Mouse (Mus musculus): ENCODE measurements around the gene Map9.
"Not testable (repeated sequence)": the region's sequence is repeated elsewhere in the genome, so short reads cannot be mapped to it uniquely, and the experiment has no call there.

The Map9 gene

DNA sequence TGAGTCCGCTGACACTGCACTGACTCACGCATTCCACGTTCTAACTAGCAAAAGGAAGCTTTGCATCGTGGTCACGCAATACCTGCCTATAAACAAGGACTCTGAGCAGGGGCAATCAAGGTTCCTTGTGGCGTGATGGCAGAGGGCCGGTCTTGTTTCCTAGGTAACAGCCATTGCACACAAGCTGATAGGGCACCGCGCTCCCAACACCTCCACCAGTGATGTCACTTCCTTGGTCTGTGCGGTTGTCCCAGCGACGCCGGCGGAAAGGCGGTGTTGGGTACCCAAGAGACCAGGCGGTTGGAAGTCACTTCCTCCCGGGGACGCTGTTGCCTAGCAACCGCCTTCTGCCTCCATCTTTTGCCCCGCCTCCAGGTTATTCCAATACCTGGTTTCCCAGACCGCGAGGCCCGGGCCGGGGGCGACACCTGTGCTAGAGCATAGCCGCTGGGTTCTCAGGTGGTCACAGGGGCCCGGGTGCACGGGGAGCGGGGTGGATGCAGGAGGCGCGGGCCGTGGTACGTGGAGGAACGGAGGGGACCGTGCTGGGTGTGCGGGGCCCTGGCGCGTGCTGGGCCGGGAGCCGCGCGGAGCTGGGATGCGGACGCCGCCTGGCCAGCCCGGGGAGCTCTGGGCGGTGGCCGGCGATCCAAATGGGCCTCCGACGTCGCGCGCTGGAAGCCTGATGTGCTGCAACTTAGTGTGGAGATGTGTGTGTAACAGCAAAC lies at the start of gene Map9:
Gene Map9, plus strand, starts transcription at position 248 of the 728 bp plus-strand sequence.
- peak; percentile 98 to 99 for DNase-seq

DNA sequence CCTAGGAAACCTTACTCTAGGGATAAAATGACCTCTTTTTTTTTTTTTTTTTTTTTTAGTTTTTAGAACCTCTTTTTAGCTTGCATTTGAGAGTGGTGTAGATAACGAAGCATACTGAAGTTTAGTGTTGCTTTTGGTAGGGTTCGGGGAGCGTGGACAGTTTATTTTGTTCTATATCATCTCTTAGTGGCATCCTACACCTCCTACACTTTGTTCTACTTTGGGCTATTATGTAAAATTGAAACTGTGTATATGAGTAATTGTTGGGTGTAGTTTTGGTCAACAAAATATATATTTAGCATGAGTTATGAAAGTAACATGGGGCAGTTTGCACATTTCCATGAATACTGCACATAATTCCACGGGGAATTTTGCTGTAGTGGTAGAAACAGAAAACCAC lies 42.1 kb upstream of the Map9 start:
- no peak for DNase-seq

DNA sequence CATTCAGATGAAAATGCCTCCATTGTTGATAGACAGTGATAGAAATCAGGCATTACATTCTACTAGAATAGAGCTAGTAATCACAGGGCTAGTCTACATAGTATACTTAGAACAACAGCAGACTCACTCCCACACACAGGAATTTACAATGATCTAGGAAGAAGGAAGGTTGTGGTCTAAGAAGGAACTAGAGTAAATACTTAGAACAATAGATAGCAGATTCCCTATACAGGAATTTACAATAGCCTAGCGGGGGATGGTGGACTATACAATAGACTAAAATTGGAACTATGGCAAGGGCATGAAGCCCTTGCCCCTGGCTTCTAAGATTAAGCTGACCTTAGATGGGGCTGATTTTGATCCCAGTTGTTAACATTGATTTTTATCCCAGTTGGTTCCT lies 31.1 kb upstream of the Map9 start:
- DNase-seq: not testable (repeated sequence)

DNA sequence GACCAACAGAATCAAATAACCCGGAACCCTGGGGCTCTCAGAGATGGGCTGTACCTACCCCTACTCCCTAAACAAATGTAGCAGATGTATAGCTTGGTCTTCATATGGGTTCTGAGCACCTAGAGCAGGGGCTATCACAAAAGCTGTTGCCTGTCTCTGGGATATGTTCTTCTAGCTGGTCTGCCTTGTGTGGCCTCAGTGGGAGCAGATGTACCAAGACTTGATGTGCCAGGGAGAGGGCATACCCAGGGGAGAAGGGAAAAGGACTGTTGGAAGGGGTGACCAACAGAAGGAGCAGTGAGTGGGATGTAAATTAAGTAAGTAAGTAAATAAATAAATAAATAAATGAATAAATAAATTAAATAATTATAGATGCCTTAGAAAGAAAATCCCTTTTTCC lies 25.8 kb upstream of the Map9 start:
- no peak for DNase-seq

DNA sequence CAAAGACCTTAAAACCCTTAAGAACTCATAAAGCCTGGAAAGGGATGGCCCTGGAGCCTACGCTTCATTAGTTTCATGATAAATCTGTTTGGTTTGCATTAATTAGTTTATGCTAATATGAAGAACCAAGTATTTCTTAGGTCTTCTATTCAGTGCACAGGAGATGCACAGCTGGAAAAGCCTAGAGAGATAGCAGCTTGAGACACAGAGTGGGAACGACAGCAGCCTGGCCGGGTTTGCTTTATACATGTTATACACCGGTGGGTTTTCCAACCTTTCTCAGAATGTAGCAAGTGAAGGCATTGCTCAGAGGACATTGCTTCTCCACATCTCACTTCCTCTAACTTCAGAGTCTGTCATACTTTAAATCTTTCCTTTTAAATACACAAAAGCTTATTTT lies 25.3 kb upstream of the Map9 start:
- DNase-seq: no peak

DNA sequence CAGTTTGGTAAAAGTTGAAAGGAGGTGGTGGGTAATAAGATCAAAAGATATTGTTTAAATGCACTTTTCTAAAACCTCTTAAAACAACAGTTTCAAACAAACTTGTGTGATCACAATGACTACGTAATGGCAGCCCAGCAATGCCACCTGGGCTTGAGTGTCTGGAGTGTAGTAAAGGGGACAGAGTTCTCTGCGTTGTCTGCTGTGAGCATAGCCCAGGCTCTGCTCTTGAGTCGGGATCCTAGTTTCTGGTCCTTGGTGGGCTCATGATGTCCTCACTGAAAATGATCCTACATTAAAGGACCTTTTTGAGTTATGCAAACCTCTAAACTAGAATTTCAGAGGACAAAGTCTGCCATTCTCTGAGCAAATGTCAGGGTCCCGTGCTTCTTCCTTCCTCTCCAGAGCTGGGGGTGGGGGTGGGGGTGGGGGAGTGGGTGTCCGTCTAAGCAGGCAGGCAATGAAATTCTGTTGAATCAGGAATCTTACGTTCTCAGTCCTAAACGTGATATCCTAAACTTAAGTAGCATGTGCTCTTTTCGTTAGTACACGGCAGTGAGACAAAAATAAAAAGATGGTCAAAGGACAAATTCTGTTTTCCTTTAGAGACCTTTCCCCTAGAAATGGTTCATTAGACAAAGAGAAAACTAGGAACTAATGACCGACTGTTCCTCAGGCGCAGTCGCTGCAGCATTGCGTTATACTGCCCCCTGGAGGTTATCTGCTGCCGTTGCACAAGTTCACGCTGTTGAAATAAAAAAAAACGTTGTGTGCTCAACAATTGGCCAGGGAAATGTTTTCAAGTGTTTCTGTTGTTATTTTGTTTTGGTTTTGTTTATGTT lies 24.5 kb upstream of the Map9 start:
- peak; percentile 52 to 63 for DNase-seq

DNA sequence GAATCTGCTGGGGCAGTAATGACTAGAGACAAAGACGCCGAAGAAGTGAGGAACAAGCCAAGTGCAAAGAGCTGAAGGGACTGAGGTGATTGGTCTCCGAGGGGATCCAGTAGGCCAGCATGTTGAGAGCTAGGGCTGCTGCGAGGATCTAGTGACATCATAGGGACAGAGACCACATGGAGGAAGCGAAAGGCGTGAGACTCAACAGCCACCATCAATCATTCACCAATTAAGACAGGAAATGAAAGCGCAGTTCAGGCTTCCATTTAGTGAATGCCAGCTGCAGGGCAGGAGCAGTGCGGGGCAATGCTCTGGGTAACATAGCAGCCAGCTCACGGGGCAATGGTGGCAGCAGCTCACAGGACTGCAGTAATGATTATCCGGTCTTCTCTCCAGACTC lies 17.7 kb upstream of the Map9 start:
- no peak for DNase-seq

DNA sequence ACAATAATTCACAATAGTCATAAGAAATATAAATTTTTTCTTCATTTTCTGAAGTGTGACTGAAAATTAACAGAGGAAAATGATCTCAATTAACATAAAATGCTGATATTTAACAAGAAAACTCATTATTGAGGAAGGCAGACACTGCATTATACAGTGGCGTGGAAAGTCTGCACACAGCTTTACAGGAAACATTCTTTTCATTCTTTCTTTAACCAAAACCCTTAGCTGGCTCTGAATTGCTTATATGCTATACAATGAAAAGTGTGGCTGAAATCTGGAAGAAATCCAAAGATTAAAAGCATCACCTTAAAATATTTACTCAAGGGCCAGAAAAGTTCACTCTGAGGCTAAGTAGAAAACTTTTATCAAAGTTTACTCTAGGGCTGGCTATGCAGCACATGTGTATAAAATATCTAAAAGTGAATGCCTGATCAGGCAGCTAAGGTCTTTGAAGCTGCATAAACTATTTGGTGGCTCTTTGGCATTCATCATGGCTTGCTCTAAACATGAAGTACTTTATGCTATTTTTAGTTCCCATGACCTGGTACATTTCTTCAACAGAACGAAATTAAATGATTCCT lies 9.5 kb upstream of the Map9 start:
- DNase-seq: no peak

DNA sequence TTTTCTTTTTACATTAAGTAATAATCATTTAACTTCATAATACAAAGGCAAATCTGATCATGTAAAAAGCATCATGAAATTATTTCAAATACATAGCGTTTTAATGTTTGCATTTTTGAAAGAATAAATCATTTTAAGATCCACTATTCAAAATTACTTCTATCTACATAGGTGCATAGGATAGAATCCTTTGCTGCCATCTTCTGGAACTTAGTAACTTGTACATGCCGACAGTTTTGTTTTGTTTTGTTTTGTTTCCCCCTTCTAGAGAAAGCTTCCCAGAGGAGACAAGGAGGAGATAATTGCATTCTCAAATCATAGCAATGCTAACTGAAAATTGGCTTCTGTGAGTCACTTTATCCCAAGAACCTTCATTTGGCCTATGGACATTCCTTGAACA lies 7.5 kb upstream of the Map9 start:
- DNase-seq: no peak

DNA sequence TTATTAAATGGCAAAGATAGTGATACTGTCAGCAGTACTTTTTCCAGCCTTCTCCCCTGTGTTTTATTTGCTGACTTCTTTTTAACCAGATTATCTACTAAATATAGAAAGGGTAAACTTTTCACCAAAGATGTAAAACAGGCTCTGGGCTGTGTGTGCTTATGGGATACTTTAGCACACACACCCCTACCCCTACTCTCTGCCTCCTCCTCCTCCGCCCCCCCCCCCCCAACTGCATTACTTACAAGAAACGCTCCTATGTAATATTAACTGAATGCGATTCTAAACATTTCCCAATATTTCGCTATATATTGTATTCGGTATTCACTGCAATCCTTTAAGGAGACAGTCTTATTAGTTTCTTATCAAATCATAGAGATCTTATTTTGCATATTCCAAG lies 504 bp upstream of the Map9 start:
- DNase-seq: no peak

DNA sequence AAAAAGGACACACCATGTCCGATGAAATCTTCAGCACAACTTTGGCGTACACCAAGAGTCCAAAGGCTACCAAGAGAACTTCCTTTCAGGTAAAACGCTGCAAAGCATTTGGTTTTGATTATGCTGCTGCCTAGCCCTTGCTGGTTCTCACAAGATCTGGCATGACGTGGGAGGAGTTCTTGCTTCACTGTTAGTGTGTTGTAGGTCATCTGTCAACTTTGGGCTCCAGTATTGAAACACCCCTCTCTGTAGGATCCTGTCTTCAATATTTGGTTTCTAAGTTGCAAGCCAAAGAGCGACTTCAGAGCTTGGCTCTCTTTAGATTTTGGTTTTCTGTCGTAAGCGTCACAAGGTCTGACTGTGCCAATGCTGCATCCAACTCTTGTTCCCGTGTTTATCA lies 1.2 kb downstream of the Map9 start:
- DNase-seq: no peak

DNA sequence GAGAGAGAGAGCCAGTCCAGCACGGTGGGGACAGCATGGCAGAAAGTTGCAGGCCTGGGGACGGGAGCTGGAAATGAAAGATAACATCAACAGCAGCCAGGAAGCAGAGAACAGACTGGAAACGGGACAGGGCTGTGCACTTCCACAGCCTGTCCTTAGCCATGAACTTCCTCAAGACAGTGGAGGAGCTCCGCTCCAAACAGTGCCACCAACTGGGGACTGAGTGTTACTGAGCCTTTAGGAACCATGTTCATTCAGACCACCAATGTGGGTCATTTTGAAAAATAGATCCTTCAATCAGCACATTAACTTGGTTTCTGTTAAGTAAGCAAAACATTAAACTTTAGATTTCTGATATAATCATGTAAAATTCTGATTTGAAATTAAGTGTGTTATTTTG lies 4.6 kb downstream of the Map9 start:
- DNase-seq: no peak

DNA sequence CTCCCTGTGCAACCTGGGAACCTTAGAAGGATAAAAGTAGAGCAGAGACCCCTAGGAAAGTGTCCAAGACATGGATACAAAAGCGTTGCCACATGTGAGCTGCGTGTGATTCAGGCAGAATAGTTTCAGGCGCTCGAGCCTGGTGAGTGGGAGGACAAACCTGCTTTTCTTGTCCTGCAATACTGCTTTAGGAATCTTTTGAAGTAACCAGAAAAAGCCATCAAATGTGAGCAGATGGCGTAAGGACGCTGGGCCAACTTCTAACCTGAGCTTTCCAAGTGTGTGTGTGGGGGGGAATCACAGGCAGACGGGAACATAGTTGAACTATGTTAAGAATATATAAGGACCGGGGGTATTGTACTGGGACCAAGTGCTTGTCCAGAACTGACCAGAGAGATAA lies 6.7 kb downstream of the Map9 start:
- no peak for DNase-seq

DNA sequence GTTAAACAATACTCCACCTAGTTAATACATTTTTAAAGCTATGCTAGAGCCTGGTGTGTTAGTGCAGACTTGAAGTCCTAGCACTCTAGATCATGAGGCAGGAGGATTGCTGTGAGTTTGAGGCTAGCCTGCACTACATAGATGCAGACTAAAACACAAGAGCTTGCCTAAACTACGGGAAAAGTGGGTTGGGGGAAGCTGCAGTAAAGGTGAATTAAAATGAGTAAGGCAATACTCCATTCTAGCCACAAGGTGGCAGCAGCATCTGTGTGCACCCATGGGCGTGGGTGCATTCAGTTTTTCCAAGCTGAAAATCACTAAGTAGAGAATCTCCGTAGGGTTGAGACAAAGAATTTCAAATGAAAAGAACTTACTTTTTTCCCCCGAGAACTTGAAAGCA lies 7.1 kb downstream of the Map9 start:
- no peak for DNase-seq

DNA sequence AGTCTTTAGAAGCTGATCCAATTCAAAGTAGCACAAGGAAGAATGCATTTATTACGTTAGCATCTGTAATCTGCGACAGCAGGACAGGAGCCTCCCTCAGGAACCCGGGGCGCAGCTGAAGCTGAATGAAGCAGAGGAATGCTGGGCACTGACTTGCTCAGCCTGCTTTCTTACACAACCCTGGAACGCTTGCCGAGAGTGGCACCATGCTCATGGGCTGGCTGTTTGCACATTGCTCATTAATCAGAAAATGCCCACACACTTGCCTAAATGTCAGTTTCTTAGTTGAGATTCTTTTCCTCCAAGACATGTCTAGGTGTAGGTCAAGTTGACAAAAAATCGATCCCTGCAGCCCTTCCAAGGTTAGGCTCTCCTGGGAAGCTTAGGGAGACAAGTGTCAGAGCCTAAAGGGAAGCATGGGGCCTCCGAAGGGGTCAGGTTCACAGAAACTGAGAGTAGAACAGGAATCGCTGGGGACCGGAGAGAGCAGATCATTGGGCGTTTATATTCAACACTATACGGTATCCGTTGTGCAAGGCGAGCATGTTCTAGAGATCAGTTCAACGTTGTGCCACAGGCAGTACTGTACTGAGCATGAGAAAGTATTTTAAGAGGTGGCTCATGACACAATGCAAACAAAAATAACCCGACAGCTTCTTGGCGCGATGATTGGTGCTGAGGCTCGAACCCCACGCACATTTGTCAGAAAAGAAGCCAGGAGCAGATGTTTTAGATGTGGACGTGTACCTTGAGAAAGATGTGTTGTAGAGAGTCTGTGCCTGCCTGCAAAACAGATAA lies 11.4 kb downstream of the Map9 start:
- DNase-seq: no peak

DNA sequence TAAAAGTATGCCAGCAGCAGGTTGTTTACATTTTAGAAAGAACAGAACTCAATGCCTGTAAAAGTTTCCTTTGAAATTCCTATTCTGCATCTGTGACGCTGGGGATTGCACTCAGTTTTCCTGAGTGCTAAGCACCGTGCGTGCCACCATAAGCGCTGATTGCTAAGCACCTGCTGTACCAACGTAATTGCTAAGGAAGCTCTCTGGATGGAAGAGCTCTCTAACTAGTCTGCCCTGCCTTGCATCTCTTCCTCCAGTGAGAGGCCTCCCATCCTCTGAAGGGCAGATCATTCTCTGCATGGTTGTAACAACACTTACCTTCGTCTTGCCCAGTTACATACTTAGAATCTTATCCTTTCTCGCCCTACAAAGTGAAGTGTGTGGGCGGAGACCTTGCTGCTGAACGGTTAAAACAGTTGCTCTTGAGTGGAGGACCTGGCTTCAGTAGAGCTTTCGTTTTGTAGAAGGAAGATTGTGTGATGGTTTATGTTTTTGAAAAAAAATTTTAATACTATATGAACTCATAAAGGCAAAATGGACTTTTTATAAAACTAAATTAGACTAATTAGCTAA lies 12.7 kb downstream of the Map9 start:
- DNase-seq: no peak

DNA sequence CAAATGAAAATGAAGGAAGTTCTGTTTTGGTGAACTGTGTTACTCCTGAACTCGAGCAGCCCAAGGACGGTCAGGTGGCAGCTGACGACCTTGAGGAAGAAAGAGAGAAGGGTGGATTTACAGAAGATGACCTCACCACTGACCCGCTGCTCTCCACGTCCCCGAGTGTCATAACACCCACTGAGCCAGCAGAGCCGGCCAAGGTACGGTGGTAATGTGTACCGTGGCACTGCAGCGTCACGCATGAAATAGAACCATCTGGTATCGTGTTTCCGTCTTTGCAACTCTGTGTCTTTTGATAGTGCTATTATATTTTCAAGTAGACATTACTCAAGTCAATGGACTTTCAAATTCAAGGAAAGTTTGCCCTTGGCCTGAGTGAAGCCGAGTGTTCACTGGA lies 19.1 kb downstream of the Map9 start:
- no peak for DNase-seq

DNA sequence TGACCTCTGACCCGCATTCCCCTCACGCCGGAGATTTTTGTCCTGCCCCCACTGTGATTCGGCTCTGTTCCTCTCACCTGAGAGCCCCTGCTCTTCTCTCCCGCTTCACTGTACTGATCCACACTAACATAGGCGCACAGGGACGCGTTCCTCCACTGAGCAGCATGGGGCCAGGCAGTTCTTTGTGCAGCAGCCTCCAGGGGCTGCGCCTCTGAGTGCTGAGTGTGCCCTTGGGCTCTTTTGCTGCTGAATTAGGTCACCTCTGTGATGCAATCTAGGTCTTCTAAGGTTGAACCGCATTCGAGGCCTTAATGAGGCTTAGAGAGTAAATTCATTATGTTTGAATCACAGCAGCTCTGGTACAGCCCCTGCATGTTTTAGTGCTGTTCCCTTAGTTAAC lies 24.5 kb downstream of the Map9 start:
- DNase-seq: no peak

DNA sequence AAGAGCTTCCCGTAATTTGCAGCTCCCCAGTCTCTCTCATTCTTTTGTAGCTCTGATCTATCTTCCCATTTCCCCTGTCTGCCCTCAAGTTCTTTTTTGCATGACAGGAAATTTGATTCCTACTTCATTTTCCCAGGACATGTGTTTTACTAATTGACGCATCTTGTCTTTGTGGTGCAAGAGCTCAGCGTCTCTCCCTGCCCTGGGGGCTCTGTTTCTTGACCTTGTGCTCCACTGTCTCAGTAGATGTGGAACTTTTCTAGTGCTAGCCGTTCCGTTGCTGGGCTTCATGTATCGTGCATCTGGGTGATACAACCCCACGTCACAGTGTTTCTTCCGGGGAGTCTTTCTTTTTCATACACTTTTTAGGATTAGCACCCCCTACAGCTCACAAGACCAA lies 27.2 kb downstream of the Map9 start:
- no peak for DNase-seq

DNA sequence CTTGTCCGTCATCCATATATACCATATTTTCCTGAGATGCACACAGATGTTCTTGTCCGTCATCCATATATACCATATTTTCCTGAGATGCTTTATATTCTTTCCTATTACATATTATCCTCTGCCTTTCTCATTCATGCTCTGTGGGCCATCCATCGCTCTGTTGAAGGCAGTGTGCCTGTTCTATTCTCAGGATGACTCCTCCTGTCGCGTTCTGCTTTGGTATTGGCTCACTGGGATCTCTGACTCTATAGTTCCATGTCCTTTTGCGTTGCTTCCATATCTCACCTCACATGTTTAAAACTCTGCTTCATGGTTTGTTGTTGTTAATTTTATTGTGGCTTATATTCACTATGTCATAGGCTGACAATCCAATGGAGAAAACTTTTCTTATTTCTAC lies 48.0 kb downstream of the Map9 start:
- DNase-seq: no peak

DNA sequence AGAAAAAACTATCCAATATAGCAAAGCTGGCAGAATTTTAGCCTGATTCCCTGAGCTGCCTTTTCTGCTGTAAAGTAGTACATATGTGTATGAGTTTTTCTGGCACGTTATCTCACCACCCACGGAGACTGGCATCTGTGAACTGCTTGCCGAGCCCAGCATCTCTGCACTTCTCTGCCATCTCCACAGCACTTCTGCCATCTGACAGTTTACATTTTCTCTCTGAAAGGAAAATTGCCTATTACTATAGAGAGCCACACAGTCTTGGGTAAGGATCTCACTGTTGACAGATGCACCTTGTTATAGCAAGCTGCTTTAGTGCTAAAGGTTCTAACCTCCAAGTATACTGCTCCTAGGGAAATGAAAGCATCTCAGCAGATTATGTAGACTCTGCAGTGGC lies 48.5 kb downstream of the Map9 start:
- DNase-seq: no peak

DNA sequence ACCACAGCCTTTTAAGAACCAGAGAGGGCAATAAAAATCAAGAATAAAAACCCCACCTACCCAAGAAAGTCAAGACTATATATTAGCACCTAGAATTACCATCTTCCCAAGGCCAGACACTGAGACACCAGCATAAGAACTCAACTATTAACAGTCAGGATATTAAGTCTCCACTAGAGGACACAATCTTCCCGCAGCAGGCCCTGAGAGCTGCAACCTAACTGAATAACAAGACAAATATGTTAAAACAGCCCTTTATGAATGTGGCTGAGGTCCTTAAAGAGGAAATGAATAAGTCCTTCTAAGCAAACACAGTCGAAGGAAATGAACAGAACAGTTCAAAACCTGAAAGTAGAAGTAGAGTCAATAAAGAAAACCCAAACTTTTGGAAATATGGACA lies 49.6 kb downstream of the Map9 start:
- no peak for DNase-seq

DNA sequence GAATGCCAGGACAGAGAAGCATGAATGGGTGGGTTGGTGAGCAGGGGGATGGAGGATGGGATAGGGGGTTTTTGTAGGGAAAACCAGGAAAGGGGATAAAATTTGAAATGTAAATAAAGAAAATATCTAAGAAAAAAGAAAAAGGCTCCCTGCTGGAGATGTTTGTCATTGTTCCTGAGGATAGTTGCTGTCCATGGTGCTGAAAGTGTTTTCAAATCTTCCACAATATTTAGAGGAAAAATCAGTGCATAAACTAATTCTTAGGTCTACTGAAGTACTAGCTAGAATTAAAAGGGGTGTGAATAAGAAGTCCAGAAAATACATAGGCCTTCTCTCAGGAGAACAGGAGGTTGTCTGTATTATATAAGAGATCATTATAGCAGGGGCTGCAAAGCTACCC lies 54.6 kb downstream of the Map9 start:
- no peak for DNase-seq
